Mouse (Mus musculus): ENCODE results near the gene Gm8773.

GRCm38 (mm10) chr5:5533656-5534420, 39.8 kb upstream of the Gm8773 start:
- no peak for TF ChIP-seq CTCF (IDR thresholded peaks at IDR 0.05; ENCODE audit: low read depth, low read length)
- TF ChIP-seq POLR2A (IDR thresholded peaks at IDR 0.05; ENCODE audit: borderline replicate concordance, low read depth, low read length), result no peak
